In genomic region chr17:84933968-84934367, GRCm38 (mm10) we compare ENCODE assay signal across 14 mouse cellular contexts. TPM values are rescaled to one million over a fixed set of nuclear protein-coding genes. Genes with fewer than 3 reads are reported as not detected.
A peak's percentile ranks its signal among the peaks of the same experiment; 100 is the strongest.
DNase-seq lines count a peak whose midpoint lies in the region; ATAC-seq and TF ChIP-seq lines count a peak whose summit lies in the region.
"Had no signal": no experiment of that assay in that cellular context is flagged by ENCODE, and none has a peak within 500 bp of the region (broad histone marks: within the 10 kb centered on the region; RNA-seq: fewer than 3 reads in every experiment).

No protein-coding gene starts in this region.

- H3K36me3 ChIP-seq in G1E (replicated peaks), result no peaks in the 10 kb centered on the region
- H3K36me3 ChIP-seq: heart, embryonic 13.5 days; hindbrain, embryonic 13.5 days; lung, embryonic 15.5 days had no signal

- H3K27me3 ChIP-seq in G1E (ENCODE audit: insufficient read depth, low read length), result no peaks in the 10 kb centered on the region
- H3K27me3 ChIP-seq: CH12.LX; heart, embryonic 13.5 days; hindbrain, embryonic 13.5 days; lung, embryonic 15.5 days had no signal

- peaks cover 22% of the 10 kb centered on the region for H3K4me1 ChIP-seq in G1E (ENCODE audit: insufficient read depth, low read depth, low read length)
- H3K4me1 ChIP-seq: hindbrain, embryonic 13.5 days; lung, embryonic 15.5 days had no signal

- H3K9me3 ChIP-seq in G1E (replicated peaks), result peaks cover 9% of the 10 kb centered on the region; the same call in 1 of the 2 replicates
- H3K9me3 ChIP-seq: lung, embryonic 15.5 days had no signal

- DNase-seq in G1E (ENCODE audit: low spot score) (peak; percentile 47), liver (peak; percentile 94)
- peak; percentile 75 for DNase-seq in c-Kit-negative CD71-positive TER-119-positive erythroid progenitor cells, embryonic 14.5 days (ENCODE audit: low read depth, low spot score)
- DNase-seq in retina, postnatal 1 day, result peak; percentile 42
- no peak for DNase-seq in adrenal gland, adult 18-20 months (ENCODE audit: low spot score in 2 of 2)
- no peak for DNase-seq in thymus, postnatal 14 days
- no peak for DNase-seq in cerebellum, adult 18-20 months
- DNase-seq: adrenal gland, postnatal 10 days; kidney, adult 8-10 months; thymus, postnatal 25 days had no signal

- TF ChIP-seq CTCF in G1E (IDR thresholded peaks at IDR 0.05; ENCODE audit: low read depth, low read length), result no peak

- peak; percentile 93 for ATAC-seq in G1E (ENCODE audit: extremely low read depth, insufficient number of reproducible peaks, low FRiP score, poor library complexity, severe bottlenecking)

- H3K4me3 ChIP-seq in G1E (ENCODE audit: low read depth, low read length), result no peak overlapping the region
- H3K4me3 ChIP-seq: heart, embryonic 13.5 days; hindbrain, embryonic 13.5 days; lung, embryonic 15.5 days had no signal

RNA-seq across cellular contexts. Expression of gene Ppm1b, which starts 22.6 kb away (rescaled TPM):
- total RNA-seq in G1E (2014; fragmentation: Nextera tagmentation) (87.6 and 145 TPM in 2 replicates), G1E (2017) (75.5 and 99.2 TPM in 2 replicates)
- 28.5 and 39.0 TPM in 2 replicates for polyA plus RNA-seq in G1E (2012)
- 100 to 1,000 TPM; 114 to 143 TPM for total RNA-seq in adrenal gland, adult 18-20 months (2021)

Comparison
In these comparisons a context has a peak if more than half of its experiments do, and no peak if none do; other contexts are left out.
1. DNase-seq: peak in G1E (single experiment), c-Kit-negative CD71-positive TER-119-positive erythroid progenitor cells, embryonic 14.5 days (single experiment), liver (single experiment) and retina, postnatal 1 day (single experiment); none in adrenal gland, adult 18-20 months (0 of 2), thymus, postnatal 14 days (single experiment) and cerebellum, adult 18-20 months (0 of 2).